Mouse (Mus musculus) retina, adult 2 months (tissue): ENCODE measurements around the gene Rnf215.
"Not testable (repeated sequence)": the region's sequence is repeated elsewhere in the genome, so short reads cannot be mapped to it uniquely, and the experiment has no call there.

Source experiments
- DNase-seq: peaks from one replicate; pipeline ENCODE4 v3.0.0-alpha.2; 2012; ENCODE audit warnings: low read depth, low spot score

Rnf215 gene

DNA sequence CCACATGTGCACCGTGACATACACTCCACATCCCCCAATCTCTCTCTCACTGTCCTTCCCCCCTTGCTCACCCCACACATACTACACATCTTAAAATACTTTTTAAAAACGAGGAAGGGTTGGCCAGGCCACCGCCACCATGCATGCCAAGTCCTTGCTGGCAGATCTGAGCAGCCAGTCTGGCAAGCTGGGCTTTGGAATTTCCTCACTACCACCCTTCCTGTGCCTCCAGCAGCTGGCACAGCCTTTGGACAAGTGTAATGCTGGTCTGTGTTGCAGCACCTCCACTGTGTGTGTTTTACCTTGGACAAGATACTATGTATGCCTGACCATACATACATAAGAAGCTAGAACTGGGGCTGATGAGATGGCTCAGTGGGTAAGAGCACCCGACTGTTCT is 21.5 kb upstream of the Rnf215 start:
- no peak for DNase-seq

DNA sequence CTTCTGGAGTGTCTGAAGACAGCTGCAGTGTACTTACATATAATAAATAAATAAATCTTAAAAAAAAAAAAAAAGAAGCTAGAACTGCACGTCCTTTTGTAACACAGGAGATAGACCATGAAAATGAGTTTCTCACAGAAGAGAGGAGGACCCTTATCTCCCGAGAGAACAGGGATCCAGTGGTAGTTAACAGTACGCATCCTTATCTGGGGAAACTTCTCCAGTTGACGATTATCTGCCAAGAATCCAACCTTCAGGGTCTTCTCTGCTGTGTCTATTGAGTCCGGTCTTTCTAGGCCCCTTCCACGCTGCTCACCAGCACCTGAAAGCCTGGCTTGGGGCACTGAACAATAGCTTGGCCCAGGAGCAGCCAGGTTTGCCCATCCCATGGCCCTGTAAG is 21.0 kb upstream of the Rnf215 start:
- no peak for DNase-seq

DNA sequence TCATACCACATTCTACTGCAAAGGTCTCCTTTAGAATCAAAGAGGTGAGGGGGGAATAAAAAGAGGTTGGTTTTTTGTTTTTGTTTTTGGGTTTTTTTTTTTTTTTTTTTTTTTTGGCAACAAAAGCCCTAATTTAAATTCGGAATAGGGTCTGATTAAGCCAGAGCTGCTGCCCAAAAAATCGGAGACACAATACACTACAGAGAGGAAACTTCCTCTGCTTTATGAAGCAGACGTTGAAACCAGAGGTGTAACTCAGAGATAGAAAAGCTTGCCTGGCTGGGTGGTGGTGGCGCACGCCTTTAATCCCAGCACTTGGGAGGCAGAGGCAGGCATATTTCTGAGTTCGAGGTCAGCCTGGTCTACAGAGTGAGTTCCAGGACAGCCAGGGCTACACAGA is 20.5 kb upstream of the Rnf215 start:
- not testable (repeated sequence) for DNase-seq

DNA sequence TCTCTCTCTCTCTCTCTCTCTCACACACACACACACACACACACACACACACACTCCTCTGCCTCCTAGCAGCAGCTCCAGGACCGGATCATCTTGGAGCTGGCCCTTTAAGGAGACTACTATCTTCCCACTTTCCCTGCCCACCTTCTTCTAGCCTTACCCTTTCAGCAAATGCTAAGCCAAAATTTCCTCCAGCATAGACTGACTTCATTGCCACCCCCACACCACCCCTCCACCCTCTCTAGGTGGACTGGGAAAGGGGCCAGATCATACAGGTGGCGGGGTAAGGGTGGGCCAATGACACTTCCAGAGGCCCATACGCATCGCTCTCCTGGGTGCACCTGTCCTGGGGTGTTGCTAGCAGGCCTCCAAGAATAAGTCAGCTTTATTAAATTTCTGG is 19.6 kb upstream of the Rnf215 start:
- DNase-seq: no peak

DNA sequence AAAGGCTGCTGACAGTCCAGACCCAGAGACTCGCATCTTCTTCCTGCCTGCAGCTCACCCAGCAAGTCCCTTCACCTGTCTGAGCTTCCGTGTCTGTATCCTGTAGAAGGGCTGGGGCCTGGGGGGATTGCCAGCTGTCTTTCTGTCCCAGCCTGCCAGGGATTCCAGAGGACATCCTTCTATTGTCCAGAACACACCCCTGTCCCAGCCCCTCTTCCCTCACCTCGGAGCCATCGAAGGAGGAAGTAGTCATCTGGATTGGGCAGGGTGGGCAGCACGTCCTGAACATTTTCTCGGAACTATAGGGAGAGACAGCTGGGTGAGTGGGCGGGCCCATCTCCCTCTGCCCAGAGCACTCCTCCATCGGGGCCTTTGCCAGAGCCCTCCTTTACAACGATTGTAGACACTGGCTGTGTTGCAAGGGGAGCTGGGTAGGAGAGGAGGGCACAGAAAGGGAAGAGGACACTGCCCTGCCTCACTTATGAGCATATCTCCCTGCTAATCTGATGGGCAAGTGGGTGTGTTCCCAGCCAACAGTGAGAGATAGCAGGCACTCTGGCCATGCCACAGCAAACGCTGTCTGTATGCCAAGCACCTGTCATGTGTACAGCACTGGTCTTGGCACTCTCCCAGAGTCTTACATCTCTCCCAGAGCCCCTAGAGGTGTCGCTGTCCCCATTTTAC is 18.4 kb upstream of the Rnf215 start:
- DNase-seq: no peak

DNA sequence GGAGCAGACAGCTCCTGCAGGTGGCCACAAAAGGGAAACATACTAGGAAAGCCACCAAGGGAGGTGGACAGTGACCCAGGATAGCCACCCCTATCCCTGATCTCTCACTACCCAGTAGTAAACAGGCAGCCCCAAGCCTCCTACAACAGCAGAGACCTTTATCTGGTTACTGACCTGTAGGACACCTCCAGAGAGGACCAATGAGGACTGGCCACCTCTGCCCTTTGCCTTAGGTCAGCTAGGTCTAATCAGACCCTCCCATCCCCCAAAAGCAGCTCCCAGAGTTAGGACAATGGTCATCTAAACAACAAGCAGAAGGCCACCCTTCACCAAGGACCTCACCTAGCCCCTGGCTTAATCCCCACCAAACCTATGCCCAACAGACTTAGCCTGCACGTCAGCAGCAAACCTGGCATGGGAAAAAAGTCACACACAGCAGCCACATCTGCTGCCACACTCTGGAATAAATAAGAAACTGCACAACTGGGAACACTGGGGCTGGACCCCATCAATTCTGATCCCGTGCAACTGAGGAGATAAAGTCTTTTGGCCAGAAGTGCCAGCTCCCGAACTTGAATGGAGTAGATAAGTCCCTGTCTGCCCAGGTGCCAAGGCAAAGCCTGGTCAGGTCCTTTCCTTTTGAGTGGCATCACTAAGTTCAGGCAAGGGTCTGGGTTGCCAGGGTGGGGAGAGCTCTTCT is 17.5 kb upstream of the Rnf215 start:
- no peak for DNase-seq

DNA sequence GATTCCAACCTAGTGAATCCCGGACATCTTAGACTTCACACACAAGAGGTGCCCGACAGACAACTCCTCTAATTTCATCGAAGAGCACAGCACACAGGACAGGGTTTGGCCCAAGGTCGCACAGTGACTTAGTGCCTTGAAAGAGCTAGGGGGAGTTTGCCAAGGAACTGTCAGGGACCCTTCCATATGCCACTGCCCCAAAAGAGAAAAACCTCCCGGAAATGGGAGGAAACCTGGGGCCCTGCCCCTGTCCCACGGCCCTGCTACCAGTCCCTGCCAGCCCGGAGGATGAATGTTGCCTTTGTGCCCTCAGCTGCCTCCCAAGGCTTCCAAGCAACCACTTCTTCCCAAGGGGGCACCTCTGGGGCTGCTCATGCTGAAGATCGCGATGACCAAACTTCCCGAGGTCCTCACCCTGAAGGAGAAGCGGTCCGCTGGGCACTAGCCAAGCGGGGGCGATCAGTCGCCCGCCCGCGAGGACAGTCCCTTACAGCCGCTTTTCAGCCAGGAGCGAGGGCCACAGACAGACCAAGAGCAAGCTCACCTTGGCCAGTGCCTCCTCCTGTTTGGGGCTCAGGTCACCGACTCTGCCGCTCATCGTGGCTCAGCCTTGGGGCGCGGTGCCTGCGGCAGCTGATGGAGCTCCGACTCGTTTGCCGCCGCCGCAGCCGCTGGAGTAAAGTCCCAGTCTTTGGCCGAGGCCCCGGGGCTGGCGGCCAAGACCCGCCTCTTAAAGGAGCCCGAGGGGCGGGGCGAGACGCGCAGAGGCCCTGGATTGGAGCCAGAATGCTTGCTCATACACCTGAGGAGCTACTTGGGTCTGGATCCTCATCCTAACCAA is 16.7 kb upstream of the Rnf215 start:
- peak; percentile 66 for DNase-seq

DNA sequence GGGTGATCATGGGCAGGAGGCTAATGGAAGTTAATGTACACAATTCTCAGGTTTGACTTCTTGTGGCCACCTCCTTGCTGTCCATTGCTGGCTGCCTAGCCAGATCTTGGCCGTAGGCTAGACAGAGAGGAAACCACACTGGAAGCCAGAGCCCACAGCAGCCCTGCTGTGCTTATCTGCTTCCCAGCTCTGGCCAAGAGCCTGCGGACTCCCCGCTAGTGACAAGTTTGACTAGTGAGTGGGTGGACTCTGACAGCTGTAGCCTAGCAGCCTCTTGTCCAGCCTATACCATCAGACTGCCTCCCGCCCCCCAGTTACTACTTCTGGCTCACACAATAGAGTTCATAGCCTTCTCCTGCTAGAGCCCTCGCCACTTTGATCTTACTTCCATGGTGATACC is 15.4 kb upstream of the Rnf215 start:
- DNase-seq: no peak

DNA sequence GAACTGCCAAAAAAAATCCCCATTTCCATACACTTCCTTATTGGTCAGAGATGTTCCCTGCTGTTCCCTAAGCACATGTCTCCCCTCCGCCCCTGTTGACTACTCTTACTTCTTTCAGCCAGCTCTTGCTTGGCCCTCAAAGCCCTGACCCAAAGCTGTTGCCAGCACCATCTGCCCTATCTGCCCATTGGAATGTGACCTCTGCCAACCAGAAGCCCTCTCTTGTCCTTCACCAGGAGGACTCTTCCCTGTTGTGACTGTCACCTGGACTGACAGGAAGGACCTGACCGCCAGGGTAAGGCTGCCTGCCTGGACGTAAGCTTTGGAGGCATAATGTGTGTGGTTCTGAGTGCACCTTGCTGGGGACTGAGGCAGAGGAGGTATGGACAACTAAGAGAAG is 13.3 kb upstream of the Rnf215 start:
- no peak for DNase-seq

DNA sequence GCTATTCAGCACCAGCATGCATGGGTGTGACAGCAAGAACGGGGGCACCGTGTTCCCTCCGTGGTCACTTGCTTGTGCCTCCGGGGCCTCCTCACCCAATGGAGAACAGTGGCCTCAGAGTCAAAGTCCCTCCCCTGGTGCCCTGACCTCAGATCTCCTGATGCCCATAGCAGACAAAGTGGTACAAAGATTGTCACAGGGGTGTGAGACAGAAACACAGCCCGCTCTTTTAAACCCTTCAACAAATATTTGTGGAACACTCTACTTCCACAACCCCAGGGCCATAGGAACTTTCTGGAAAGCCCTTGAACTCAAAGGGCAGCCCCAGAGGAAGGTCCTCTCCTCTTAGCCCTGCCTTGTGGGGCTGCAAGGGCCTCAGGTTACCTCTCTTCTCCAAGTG is 12.8 kb upstream of the Rnf215 start:
- no peak for DNase-seq

DNA sequence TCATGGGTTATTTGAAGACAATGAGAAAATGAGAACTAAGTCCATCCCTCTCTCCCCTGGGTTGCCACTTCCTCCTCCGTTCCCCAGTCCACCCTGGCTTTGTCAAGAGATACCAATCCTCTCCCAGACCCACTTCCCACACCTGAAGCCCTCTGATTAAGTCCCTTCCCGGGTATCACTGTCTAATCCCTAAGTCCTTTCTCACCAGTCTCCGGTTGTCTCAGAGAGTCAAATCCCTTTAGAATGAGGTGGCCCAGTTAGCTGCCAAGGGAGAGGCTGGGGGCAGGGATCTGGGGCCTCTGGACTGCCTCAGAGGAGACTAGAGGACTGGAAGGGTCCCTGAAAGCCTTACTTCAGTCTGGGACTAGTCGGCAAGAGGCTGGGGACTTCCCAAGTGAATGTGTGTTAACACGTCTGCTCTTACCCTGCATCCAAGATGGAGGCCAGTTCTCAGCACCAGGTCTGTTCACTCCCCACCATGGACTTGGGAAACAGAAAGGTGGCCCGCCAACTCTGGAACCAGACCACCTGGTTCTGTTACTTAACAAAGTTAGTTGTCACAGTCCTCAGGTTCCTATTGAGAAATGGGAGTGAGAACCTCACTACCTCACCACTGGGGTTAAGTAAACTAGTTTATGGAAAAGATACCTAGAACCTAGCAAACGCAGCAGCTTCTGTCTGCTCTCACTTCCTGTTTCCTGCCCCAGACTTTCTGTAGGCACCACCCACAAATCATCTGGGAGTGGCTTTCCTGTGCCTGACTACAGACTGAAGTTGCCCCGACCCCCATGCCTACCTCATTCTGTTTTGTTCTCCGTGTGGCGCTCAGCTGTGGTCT is 12.0 kb upstream of the Rnf215 start, which contains the start of gene Sec14l2:
Gene Sec14l2 (minus strand): TSS at position 674 of the 838 bp plus-strand sequence.
- DNase-seq: peak; percentile 61

DNA sequence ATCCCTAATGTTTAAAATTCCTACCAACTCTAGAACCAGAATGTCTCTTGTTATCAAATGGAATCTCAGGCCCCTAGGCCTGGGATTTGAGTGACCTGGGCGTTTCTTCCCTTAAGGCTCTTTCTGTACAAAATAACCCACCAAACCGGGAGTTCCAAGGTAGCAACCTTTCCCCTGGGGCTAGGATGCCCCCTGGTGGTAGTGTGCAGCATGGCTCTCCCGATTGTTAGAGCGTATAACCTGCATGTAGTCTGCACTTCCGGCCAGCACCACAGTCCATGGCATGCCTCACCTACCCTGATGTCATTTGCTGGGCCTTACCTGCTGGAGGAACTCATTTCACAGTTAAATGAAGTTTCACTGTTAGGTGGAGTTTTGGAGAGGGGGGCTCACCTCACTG is 11.1 kb upstream of the Rnf215 start:
- DNase-seq: no peak

DNA sequence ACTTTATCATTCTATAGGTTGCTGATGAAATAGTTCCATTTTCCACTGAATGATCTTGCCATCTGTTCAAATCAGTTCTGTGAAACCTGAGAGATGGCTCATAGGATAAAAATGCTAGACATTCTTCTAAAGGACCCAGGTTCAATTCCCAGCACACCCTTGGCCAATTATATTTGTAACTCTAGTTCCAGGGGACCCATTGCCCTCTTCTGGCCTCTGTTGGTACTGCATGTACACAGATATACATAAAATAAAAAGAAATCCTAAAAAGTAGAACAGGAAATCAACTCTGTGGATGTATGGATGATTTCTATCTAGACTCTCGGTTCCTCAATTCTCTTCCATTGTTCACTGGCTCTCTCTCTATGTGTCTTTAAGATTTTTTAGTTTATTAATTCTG is 7.9 kb upstream of the Rnf215 start:
- DNase-seq: no peak

DNA sequence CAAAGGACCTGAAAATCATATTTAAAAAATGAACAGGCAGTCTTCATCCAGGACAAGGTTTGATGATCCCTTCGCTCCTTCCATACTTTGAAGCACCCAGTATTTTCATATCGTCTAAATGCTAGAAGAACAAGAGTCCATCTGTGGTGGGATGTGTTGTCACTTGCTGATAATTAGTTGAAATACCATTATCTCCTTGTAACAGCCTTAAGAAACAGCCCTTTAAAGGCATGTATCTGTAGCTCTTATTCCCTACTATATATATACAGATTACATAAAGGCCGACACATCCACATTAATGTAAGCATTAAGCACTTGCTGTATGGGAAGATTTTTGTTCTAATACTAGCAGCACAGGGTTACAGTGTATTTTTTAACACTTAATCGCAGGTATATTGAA is 6.5 kb upstream of the Rnf215 start:
- DNase-seq: not testable (repeated sequence)

DNA sequence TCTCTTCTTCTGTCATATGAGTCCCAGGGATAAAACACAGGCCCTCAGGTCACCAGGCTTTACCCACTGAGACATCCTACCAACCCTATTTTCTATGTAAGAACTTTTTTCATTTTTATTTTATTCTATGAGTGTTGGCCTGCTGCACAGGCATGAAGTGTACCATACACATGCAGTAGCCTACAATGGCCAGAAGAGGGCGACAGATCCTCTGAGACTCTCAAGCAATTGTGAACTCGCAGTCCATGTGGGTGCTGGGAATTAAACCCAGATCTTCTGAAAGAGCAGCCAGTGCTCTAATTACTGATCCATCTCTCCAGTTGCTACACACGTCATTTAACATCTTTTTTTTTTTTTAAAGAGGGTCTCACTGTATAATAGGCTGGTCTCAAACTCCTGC is 1.6 kb upstream of the Rnf215 start:
- no peak for DNase-seq

DNA sequence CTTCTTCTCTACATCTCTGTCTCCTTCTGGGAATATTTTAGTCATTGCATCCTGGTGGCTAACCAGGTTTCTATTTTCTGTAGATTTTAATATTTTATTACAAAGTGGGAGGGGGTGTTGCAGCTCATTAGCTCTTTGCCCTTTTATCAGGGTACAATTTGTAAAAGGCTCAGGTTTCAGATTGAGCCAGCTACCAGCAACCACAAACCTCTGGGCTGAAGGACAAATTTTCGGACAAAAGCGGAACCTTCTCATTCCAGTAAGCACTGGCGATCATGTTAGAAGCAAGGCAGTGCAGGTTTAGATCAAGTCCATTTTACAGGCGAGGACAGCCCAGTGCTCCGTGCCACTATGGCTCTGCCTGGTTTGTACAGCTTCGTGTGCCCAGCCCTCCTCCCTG is 602 bp upstream of the Rnf215 start:
- no peak for DNase-seq

DNA sequence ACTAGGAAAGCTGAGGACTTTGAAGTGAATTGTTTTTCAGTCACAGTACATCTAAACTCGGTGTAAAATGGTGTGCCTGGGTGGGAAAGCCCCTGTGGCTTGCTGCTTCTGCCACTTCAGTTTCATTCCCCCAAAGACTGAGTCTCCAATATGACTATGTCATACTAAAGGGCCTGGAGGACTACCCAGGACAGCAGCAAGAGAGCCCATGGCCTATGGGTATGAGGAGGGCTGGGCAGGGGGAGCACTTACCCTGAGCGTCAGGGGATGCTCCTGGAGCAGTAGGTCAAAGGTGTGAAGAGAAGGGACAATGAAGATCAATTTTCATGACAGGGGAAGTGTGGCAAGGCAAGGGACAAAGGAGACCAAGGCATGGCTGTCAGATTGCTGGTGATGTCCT is 4.0 kb downstream of the Rnf215 start:
- DNase-seq: no peak

DNA sequence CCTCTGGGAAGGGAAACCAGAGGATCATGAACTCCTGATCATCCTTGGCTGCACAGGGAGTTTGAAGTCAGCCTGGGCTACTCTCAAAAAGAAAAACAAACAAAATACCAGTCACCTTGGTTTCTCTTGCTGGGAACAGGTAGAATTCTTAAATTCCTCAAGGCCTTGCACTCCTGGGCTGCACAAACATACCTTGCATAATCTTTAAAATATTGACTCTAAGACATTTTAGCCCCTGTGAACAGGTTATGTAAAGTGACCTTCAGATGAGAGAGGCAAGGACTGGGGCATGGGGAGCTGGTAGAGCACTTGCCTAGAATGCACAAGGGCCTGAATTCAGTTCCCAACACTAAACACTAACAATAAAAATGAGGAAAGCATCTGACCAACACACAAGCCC is 6.5 kb downstream of the Rnf215 start:
- no peak for DNase-seq

DNA sequence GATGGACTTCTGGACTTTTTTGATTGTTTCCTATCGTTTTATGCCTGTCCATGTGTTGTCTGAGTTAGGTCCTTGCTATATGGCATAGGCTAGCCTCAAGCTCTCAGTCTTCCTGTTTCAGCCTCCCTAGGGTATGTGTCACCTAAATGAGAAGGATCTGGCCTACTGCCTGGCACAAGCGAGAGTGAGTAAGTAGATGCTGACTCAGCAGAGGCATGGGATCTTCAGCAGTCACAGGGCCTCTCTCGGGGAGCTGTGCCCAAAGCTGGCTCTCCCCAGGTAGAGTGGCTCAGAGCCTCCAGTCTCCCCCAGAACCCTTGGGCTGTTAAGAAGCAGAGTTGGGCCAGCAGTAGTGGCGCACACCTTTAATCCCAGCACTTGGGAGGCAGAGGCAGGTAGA is 7.3 kb downstream of the Rnf215 start:
- no peak for DNase-seq

DNA sequence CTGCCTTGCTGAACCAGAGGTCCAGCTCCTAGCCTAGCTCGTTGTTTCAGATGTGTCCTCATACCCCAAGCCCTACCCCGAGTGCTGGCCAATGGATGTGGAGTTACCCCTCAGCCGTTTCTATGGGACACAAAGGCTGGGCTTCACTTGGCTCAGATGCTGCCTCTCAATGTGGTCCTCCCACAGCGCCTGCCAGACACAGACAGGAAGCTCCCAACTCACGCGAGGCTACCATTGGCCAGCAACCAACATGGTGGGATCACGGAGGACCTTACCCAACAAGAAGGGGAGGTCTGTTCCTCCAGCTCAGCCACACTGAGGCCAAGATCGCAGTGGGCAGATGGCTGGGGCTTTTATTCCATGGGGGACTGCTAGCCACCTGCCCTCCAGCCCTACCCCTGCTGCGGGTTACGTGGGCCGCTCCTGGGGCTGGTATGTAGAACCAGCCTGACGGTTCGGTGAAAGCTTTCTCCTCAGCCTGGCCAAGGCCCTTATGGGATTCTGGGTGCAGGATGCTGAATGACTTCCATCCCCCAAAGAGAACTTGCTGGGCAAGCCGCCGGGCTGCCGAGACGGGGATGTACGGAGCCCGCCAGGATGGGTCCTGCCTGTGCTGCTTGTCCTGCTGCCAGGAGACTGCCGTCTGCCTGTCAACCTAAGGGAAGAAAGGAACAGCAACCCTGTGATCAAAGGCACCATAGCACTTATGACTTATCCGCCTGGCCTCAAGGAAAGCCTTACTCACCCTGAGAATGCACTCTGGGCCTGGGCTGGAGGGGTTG is 8.5 kb downstream of the Rnf215 start:
- no peak for DNase-seq

DNA sequence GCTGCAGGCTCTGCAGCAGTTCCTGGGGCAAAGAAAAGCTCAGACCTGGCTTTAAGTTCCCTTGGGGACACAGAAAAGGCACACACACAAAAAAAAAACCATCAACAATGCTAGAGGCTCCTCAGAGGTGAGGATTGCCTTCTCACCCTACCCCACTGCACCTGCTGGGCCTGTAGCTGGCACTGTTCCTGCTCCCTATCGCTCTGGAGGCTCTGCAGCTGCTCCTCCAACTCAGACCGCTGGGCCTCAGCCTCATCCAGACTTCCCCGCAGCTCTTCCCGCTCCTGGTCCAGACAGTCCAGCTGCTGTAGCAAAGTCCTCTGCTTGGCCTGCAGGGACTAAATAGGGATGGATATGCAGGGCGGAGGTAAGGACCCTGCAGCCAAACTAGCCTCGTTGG is 11.4 kb downstream of the Rnf215 start:
- DNase-seq: no peak
